Mouse (Mus musculus) midbrain, embryonic 15.5 days (tissue): ENCODE measurements around the gene Ccl19. TPM values are rescaled to one million over a fixed set of nuclear protein-coding genes. Genes with fewer than 3 reads are reported as not detected.
"Not testable (repeated sequence)": the region's sequence is repeated elsewhere in the genome, so short reads cannot be mapped to it uniquely, and the experiment has no call there.

ENCODE experiments used
- ATAC-seq: fragments of 200-750 bp; cut with Nextera tagmentation; replicated peaks from 2 replicates; pipeline ENCODE4 v1.8.0; 2017; ENCODE audit warnings: moderate TSS enrichment
- H3K27ac ChIP-seq: fragments of 300-500 bp; sonication (generic); 2 replicates; pipeline ENCODE4 v1.5.1; 2015; ENCODE audit warnings: mild to moderate bottlenecking, inconsistent platforms
- H3K27me3 ChIP-seq: fragments of 300-500 bp; sonication (generic); replicated peaks from 2 replicates; pipeline ENCODE4 v1.6.1; 2015; ENCODE audit warnings: inconsistent platforms
- H3K36me3 ChIP-seq: fragments of 300-500 bp; sonication (generic); replicated peaks from 2 replicates; pipeline ENCODE4 v1.6.1; 2015; ENCODE audit warnings: inconsistent platforms
- H3K4me1 ChIP-seq: fragments of 300-500 bp; sonication (generic); 2 replicates; pipeline ENCODE4 v1.6.1; 2015; ENCODE audit warnings: inconsistent platforms
- H3K4me2 ChIP-seq: fragments of 300-500 bp; sonication (generic); 2 replicates; pipeline ENCODE4 v1.6.1; 2015; ENCODE audit warnings: inconsistent platforms, mild to moderate bottlenecking, moderate library complexity
- H3K4me3 ChIP-seq: fragments of 300-500 bp; sonication (generic); 2 replicates; pipeline ENCODE4 v1.5.1; 2015; ENCODE audit warnings: mild to moderate bottlenecking, inconsistent platforms
- H3K9ac ChIP-seq: fragments of 300-500 bp; sonication (generic); 2 replicates; pipeline ENCODE4 v1.6.1; 2015; ENCODE audit warnings: mild to moderate bottlenecking, inconsistent platforms
- H3K9me3 ChIP-seq: fragments of 300-500 bp; sonication (generic); 2 replicates; pipeline ENCODE4 v1.6.1; 2016; ENCODE audit warnings: inconsistent platforms
- WGBS: fragments of 180-500 bp; shearing (Covaris S2); methylation state at CpG from one replicate; pipeline ENCODE4 v1.1.7; 2015; ENCODE audit warnings: mixed read lengths; 5-methylcytosine and 5-hydroxymethylcytosine counted together
- polyA plus RNA-seq: library from polyadenylated mRNA; unstranded; fragments of >200 nt; fragmentation: Nextera tagmentation; extraction: Ambion mirVana; gene quantifications from 2 replicates; pipeline ENCODE4 v1.2.1, GENCODE M21; 2015

The Ccl19 gene
- polyA plus RNA-seq, result not detected in 2 replicates

DNA sequence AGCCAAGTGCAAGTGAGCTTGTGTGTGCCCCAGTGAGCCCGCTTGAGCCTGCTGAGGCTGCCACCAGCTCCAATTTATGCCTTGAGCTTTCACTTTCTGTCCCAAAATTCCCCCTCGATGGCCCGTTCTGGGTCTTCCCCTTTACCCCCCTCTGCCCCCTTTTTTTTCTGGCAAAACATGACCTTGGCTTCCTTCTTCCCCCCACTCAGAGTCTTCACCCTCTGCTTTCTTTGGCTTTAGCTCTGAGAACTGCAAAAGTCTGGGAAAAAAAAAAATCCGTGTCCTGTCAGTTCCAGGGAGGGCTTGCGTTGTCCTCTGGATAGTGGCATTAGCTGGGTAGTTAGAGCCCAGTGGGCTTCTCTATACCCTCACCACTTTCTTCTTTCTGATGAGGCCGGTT lies at the start of gene Ccl19:
Gene Ccl19 (minus strand): TSS at position 101 of the 400 bp plus-strand sequence.
- WGBS, result no CpG with 5 or more reads among the region's 6 CpGs
- not testable (repeated sequence) for H3K9me3 ChIP-seq, H3K27ac ChIP-seq, H3K4me3 ChIP-seq, H3K9ac ChIP-seq, H3K4me2 ChIP-seq, H3K27me3 ChIP-seq, H3K36me3 ChIP-seq, ATAC-seq, H3K4me1 ChIP-seq

DNA sequence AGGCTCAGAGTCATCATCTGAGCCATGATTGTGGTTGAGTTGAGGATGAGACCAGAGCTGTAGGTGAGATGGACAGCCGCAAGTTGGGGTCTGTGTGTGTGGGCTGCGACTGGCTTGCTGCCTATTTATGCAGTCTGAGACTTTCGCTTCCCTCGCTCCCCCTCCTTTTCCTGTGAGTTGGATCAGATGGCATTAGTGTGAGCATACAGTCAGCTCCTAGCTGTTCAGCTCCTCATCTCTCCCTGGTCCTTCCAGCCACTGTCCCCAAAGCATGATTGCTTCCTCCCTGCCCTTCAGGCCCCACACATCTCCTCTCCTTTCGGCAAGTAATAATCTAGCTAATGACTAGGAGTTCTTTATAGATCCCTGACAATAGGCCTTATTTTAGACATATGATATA lies 17.5 kb upstream of the Ccl19 start, which contains the start of gene Ccl21a:
Gene Ccl21a (minus strand): TSS at position 101 of the 400 bp plus-strand sequence.
- H3K4me3 ChIP-seq, H3K27ac ChIP-seq, H3K36me3 ChIP-seq, ATAC-seq, H3K27me3 ChIP-seq, H3K9me3 ChIP-seq, H3K4me1 ChIP-seq, H3K9ac ChIP-seq, H3K4me2 ChIP-seq: not testable (repeated sequence)
- no CpG with 5 or more reads among the region's 5 CpGs for WGBS

GRCm38 (mm10) chr4:42735245-42735644 lies 21.1 kb downstream of the Ccl19 start, which contains the start of gene 4930578G10Rik:
4930578G10Rik (plus strand) TSS chr4:42735545.
- H3K9ac ChIP-seq, H3K27ac ChIP-seq, H3K9me3 ChIP-seq, H3K4me1 ChIP-seq, ATAC-seq, H3K27me3 ChIP-seq, H3K36me3 ChIP-seq, H3K4me3 ChIP-seq, H3K4me2 ChIP-seq: not testable (repeated sequence)
- WGBS, result no CpG with 5 or more reads among the region's 13 CpGs

Other genes starting within 250 kb of the Ccl19 start
- not detected in 2 replicates for gene Fam205a2, start 228.4 kb downstream of the Ccl19 start, polyA plus RNA-seq
- not detected in 2 replicates for gene Gm10591, start 144.4 kb downstream of the Ccl19 start, polyA plus RNA-seq
- 0.34 and 0.41 TPM in 2 replicates for gene Gm2564, start 126.9 kb downstream of the Ccl19 start, polyA plus RNA-seq
- 0.66 TPM in 1 of 2 replicates, not detected in the other for gene Ccl27b, start 101.3 kb downstream of the Ccl19 start, polyA plus RNA-seq
- gene Il11ra2, start 94.7 kb downstream of the Ccl19 start, polyA plus RNA-seq, result not detected in 2 replicates
- 0.61 TPM in 1 of 2 replicates, not detected in the other for gene 4930578G10Rik, start 21.0 kb downstream of the Ccl19 start, polyA plus RNA-seq
- 1.0 and 1.2 TPM in 2 replicates for gene Ccl21a, start 17.4 kb upstream of the Ccl19 start, polyA plus RNA-seq
- not detected in 2 replicates for gene Fam205a1, start 97.3 kb upstream of the Ccl19 start, polyA plus RNA-seq
- 0.51 and 0.61 TPM in 2 replicates for gene Gm12394, start 100.2 kb upstream of the Ccl19 start, polyA plus RNA-seq
- 1.9 and 2.1 TPM in 2 replicates for gene Fam205c, start 117.7 kb upstream of the Ccl19 start, polyA plus RNA-seq
- gene Phf24, start 160.1 kb upstream of the Ccl19 start, polyA plus RNA-seq, result 40.5 and 41.2 TPM in 2 replicates
- gene Dnajb5, start 193.2 kb upstream of the Ccl19 start, polyA plus RNA-seq, result 51.5 and 53.0 TPM in 2 replicates
- gene 1700022I11Rik, start 213.0 kb upstream of the Ccl19 start, polyA plus RNA-seq, result 0.29 and 0.50 TPM in 2 replicates
- 485 and 501 TPM in 2 replicates for gene Vcp, start 243.9 kb upstream of the Ccl19 start, polyA plus RNA-seq